ENCODE assay signal across 25 mouse cellular contexts in the genomic region with DNA sequence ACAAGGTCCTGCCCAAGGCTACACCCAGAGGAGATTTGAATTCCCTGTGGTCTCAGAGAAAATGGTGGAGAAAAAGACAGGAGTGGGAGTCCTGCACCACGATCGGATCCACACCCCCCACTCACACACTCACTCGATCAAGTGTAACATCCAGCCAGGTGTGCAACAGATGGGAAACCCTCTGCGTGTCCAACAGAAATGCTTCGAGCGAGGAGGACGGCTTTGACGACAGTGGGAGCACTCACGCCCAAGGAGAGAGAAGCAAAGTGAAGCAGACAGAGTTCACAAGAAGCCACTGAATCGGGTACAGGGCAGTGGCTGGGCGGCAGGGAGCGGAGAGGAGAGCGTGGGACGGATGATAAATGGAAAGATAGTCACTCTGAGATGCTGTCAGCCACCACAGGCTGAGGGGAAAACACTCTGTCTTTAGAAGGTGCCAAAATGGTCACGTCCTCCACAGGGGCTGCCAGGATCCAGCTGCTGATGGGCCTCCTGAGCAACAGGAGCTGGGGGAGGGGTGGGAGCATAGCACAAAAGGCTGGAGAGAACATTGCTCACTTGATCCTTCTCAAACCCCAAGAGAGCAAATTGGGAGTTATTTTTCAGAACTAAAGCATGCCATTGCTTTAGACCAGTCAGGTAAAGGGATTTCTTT. TPM values are rescaled to one million over a fixed set of nuclear protein-coding genes. Genes with fewer than 3 reads are reported as not detected.
A peak's percentile ranks its signal among the peaks of the same experiment; 100 is the strongest.
DNase-seq lines count a peak whose midpoint lies in the region; ATAC-seq lines count a peak whose summit lies in the region.
"Had no signal": no experiment of that assay in that cellular context is flagged by ENCODE, and none has a peak within 500 bp of the region (broad histone marks: within the 10 kb centered on the region; RNA-seq: fewer than 3 reads in every experiment).

No protein-coding gene starts in this region.

- H3K4me1 ChIP-seq in kidney, embryonic 15.5 days = peaks cover 43% of the 10 kb centered on the region

- DNase-seq in embryo, embryonic 10 days (ENCODE audit: low spot score) = peak; percentile 51
- DNase-seq in embryo, embryonic 9.5 days (ENCODE audit: extremely low spot score) = no peak
- no peak for DNase-seq in kidney, postnatal 14 days
- DNase-seq in retina, postnatal 1 day = peak; percentile 58
- DNase-seq in retina, embryonic 14.5 days (ENCODE audit: low spot score) = no peak
- DNase-seq in left cerebral cortex, adult 18-20 months (ENCODE audit: low spot score in 2 of 2) = no peak
- DNase-seq: adrenal gland, postnatal 14 days; B cell, adult 2 months; cerebellum, adult 11-12 months; cerebellum, adult 9-10 months; cerebellum, postnatal 25 days; forebrain, postnatal 0 days; gastrocnemius, adult 2 months; gastrocnemius, postnatal 36 days; heart, adult 18-20 months; heart, postnatal 14 days had no signal

- peaks cover 8% of the 10 kb centered on the region; the same call in 1 of the 2 replicates for H3K27me3 ChIP-seq in kidney, embryonic 15.5 days

- no peak overlapping the region for H3K4me3 ChIP-seq in kidney, embryonic 15.5 days (replicated peaks)
- H3K4me3 ChIP-seq: forebrain, embryonic 13.5 days; gastrocnemius, adult 2 months; heart, embryonic 15.5 days; hindbrain, embryonic 13.5 days had no signal

- peak overlapping the region; percentile 29; the same call in 1 of the 2 replicates for H3K4me2 ChIP-seq in kidney, embryonic 15.5 days
- H3K4me2 ChIP-seq: forebrain, embryonic 13.5 days; heart, embryonic 11.5 days; heart, embryonic 15.5 days; hindbrain, embryonic 13.5 days had no signal

- WGBS in kidney, embryonic 15.5 days = 20% methylated on average over 15 of the region's 15 CpGs

- H3K27ac ChIP-seq in kidney, embryonic 15.5 days = no peak overlapping the region
- H3K27ac ChIP-seq: forebrain, embryonic 13.5 days; gastrocnemius, adult 2 months; heart, embryonic 15.5 days; hindbrain, embryonic 13.5 days had no signal

- H3K9me3 ChIP-seq in kidney, embryonic 15.5 days (replicated peaks) = no peaks in the 10 kb centered on the region
- H3K9me3 ChIP-seq: forebrain, embryonic 13.5 days; heart, embryonic 15.5 days; hindbrain, embryonic 13.5 days had no signal

- 0 out of 2 replicates have a peak, but pooled peaks have one; percentile 15 for ATAC-seq in kidney, embryonic 15.5 days (replicated peaks; ENCODE audit: low FRiP score)
- ATAC-seq: activated CD4-positive, CD25-positive, alpha-beta regulatory T cell, adult 4 months; CD4-positive, CD25-positive, alpha-beta regulatory T cell, adult 4 months; forebrain, embryonic 13.5 days; forebrain, postnatal 0 days had no signal

- H3K36me3 ChIP-seq in kidney, embryonic 15.5 days = no peaks in the 10 kb centered on the region
- H3K36me3 ChIP-seq: G1E; heart, embryonic 15.5 days; hindbrain, embryonic 13.5 days had no signal

- H3K9ac ChIP-seq in kidney, embryonic 15.5 days = no peak overlapping the region
- H3K9ac ChIP-seq: forebrain, embryonic 13.5 days; forebrain, postnatal 0 days; heart, embryonic 15.5 days; hindbrain, embryonic 13.5 days had no signal

RNA-seq across cellular contexts. Expression of a gene that starts 58.1 kb away (rescaled TPM):
- polyA plus RNA-seq in kidney, embryonic 15.5 days (2015; fragmentation: Nextera tagmentation; extraction: Ambion mirVana) = 3.5 and 4.0 TPM in 2 replicates
- 10 to 100 TPM; 17.2 to 18.2 TPM for total RNA-seq in left cerebral cortex, adult 18-20 months (2021)
- total RNA-seq: heart, postnatal 14 days; hematopoietic stem cell, adult 5-6 weeks had no signal
- polyA plus RNA-seq: CD4-positive, CD25-positive, alpha-beta regulatory T cell, adult 4 months; G1E had no signal

Comparison
In these comparisons a context has a peak if more than half of its experiments do, and no peak if none do; other contexts are left out.
1. DNase-seq: peak in embryo, embryonic 10 days (single experiment) and retina, postnatal 1 day (single experiment); none in embryo, embryonic 9.5 days (single experiment), kidney, postnatal 14 days (single experiment), retina, embryonic 14.5 days (single experiment) and left cerebral cortex, adult 18-20 months (0 of 2).